In the genomic region with DNA sequence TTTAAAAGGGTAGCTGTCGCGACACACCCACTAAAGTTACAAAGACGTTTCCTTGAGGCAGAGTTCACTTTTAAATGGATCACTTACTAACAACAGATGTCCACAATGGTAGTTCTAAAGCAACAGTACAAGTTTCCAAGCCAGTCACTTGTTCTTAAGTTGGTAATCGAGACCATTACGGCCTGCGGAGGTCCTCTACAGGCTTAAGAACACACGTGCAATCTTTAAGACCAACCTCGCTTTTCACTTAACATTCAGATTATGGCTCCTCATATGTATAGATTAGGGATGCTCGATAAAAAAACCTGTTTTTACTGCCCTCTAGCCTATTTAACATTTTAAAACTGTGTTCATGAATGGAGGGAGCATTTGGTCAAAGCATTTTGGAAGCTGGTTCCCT, we compare ENCODE assay signal across 31 mouse cellular contexts. TPM values are rescaled to one million over a fixed set of nuclear protein-coding genes. Genes with fewer than 3 reads are reported as not detected.
"Had no signal": no experiment of that assay in that cellular context is flagged by ENCODE, and none has a peak within 500 bp of the region (broad histone marks: within the 10 kb centered on the region; RNA-seq: fewer than 3 reads in every experiment).

No protein-coding gene starts in this region.

- H3K4me1 ChIP-seq: heart, embryonic 10.5 days had no signal

- H3K9ac ChIP-seq: heart, embryonic 12.5 days; hindbrain, embryonic 12.5 days; hindbrain, embryonic 14.5 days; kidney, embryonic 15.5 days; limb, embryonic 13.5 days; limb, embryonic 15.5 days; liver, embryonic 12.5 days; liver, embryonic 14.5 days had no signal

- H3K27me3 ChIP-seq: heart, embryonic 12.5 days; hindbrain, embryonic 12.5 days; kidney, embryonic 15.5 days; limb, embryonic 13.5 days; limb, embryonic 15.5 days; liver, embryonic 12.5 days had no signal

- H3K4me2 ChIP-seq: heart, embryonic 12.5 days; hindbrain, embryonic 12.5 days; hindbrain, embryonic 14.5 days; kidney, embryonic 15.5 days; limb, embryonic 13.5 days; limb, embryonic 15.5 days; liver, embryonic 12.5 days had no signal

- H3K4me3 ChIP-seq: gastrocnemius, adult 2 months; heart, embryonic 10.5 days; heart, embryonic 12.5 days; hindbrain, embryonic 10.5 days; hindbrain, embryonic 12.5 days; kidney, embryonic 15.5 days; limb, embryonic 13.5 days; limb, embryonic 15.5 days; liver, embryonic 12.5 days had no signal

- ATAC-seq: hindbrain, embryonic 16.5 days; intestine, embryonic 16.5 days; liver, embryonic 12.5 days had no signal

- H3K9me3 ChIP-seq: heart, embryonic 10.5 days; heart, embryonic 12.5 days; hindbrain, embryonic 10.5 days; hindbrain, embryonic 12.5 days; kidney, embryonic 15.5 days; limb, embryonic 13.5 days; limb, embryonic 15.5 days; liver, embryonic 12.5 days had no signal

- H3K27ac ChIP-seq: gastrocnemius, adult 2 months; heart, embryonic 10.5 days; hindbrain, embryonic 10.5 days; hindbrain, embryonic 12.5 days; hindbrain, embryonic 14.5 days; kidney, embryonic 15.5 days; kidney, postnatal 0 days; limb, embryonic 13.5 days; limb, embryonic 15.5 days; liver, embryonic 12.5 days; liver, embryonic 14.5 days had no signal

- DNase-seq: gastrocnemius, adult 2 months; gastrocnemius, postnatal 10 days; gastrocnemius, postnatal 25 days; heart, adult 18-20 months; heart, postnatal 10 days; heart, postnatal 4 days; kidney, adult 11 months; kidney, adult 2 months; kidney, adult 9 months; kidney, postnatal 14 days; kidney, postnatal 36 days; layer of hippocampus, adult 9-11 months; layer of hippocampus, postnatal 36 days; left cerebral cortex, postnatal 4 days had no signal

RNA-seq across cellular contexts. Expression of gene Gm42791, which starts 51.7 kb away (rescaled TPM):
- total RNA-seq: liver, adult 2 months had no signal
- polyA plus RNA-seq: heart, embryonic 12.5 days; heart, embryonic 14.5 days; heart, embryonic 16.5 days; kidney, adult 2 months; kidney, embryonic 15.5 days; kidney, postnatal 0 days; large intestine, adult 2 months; liver, adult 2 months; liver, embryonic 14.5 days had no signal
